Mouse (Mus musculus) G1E (cell line): Measurements from ENCODE around the gene Cd34.

Experiments
- CTCF ChIP-seq: IDR thresholded peaks from 2 replicates; pipeline ENCODE4 v1.5.1; 2012; ENCODE audit warnings: low read depth, low read length, inconsistent platforms, mixed read lengths
- GATA1 ChIP-seq: IDR thresholded peaks from 2 replicates; pipeline ENCODE4 v1.6.1; 2012; ENCODE audit warnings: borderline replicate concordance, low read length, inconsistent platforms, mixed read lengths
- POLR2AphosphoS5 ChIP-seq: IDR thresholded peaks from 2 replicates; pipeline ENCODE4 v1.6.1; 2012; ENCODE audit warnings: low read depth, low read length, inconsistent platforms; ENCODE audit not compliant: insufficient replicate concordance
- TAL1 ChIP-seq: conservative IDR thresholded peaks from 2 replicates; pipeline ENCODE4 v1.6.1; 2012; ENCODE audit warnings: low read depth, low read length, inconsistent platforms, mixed read lengths

GRCm38 (mm10) chr1:194977946-194978720 is 39.5 kb downstream of the Cd34 start:
- no peak for TF ChIP-seq CTCF
- TF ChIP-seq TAL1: no peak
- no peak for TF ChIP-seq POLR2AphosphoS5
- no peak for TF ChIP-seq GATA1
